Mouse (Mus musculus) megakaryocyte-erythroid progenitor cell, adult 5-6 weeks (primary cell): ENCODE results near the gene Fut11. TPM values are rescaled to one million over a fixed set of nuclear protein-coding genes. Genes with fewer than 3 reads are reported as not detected.

Experiments used
- ATAC-seq: replicated peaks from 2 replicates; pipeline ENCODE4 v1.8.0; 2016; ENCODE audit warnings: mild to moderate bottlenecking, inconsistent platforms; ENCODE audit not compliant: severe bottlenecking, poor library complexity, low FRiP score, low TSS enrichment
- total RNA-seq, 2 experiments: library from RNA; stranded (forward) in 1 of 2; stranded (reverse) in 1 of 2; fragments of 200-1000, 215-1000 nt in 1 of 2; fragments of >200 nt in 1 of 2; fragmentation: Nextera tagmentation in 1 of 2; gene quantifications; 2 replicates each; pipeline ENCODE4 v1.2.3; 2014 to 2017

The Fut11 gene
- total RNA-seq, 2 experiments from 2014 or later: 3.7 to 8.6 TPM

DNA sequence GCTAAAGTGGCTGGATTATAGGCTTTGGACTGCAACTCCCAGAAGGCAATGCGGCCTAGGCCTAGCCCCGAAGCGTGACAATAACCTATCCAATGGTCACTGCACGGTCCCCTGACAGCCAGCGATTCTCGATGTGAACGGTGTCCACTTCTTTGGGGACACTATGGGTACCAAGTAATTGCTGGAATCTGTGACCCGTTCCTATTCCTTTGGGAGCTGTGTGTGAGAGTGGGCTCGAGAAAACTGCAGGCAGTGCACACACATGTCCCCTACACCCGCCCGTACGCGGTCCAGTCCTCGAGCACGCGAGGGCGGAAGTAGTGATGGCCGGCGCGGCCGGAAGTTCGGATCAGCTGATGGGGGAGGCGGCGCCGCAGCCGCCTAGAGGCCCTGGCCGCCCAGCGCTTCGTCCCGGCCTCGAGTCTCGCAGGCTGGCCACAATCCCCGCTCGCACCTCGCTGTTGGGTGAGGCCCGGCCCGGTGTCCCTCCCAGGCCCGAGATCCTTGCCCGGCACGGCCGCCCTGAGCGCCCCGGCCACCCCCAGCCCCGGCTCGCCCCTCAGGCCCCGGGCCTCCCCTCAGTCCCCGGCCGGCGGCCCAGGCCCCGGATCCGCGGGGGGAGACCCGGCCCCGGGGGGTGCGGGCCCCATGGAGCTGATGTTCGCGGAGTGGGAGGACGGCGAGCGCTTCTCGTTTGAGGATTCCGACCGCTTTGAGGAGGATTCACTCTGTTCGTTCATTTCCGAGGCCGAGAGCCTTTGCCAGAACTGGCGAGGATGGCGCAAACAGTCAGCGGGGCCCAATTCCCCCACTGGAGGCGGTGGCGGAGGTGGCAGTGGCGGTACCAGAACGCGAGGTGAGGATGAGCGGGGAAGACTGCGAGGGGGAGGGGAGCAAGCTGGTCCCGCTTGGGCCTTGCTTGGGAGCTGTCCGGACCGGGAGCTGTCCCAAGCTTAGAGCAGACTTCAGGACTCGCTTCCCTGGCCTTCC lies 12.7 kb downstream of the Fut11 start, which contains the start of gene Zswim8:
Gene Zswim8, plus strand, starts transcription at position 352 of the 990 bp plus-strand sequence.
- ATAC-seq: peak; percentile 72

DNA sequence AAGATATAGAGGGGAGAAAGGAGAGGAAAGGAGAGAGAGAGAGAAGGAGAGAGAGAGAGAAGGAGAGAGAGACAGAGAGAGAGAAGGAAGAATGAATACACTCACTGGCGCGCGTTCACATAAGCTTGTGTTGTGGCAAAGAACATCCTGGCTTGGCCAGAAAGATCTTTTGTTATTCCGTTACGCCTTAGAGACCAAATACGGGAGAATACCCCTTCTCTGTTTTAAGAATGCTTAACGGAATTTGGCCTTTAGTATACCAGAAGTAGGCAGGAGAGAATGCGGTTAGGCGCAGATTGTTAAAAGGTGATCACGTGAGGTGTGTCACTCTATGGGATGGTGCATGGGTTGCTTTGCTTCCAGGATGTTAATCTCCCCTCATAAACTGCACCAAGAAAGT lies 13.5 kb downstream of the Fut11 start:
- ATAC-seq: peak; percentile 25; the same call in 1 of the 2 replicates

DNA sequence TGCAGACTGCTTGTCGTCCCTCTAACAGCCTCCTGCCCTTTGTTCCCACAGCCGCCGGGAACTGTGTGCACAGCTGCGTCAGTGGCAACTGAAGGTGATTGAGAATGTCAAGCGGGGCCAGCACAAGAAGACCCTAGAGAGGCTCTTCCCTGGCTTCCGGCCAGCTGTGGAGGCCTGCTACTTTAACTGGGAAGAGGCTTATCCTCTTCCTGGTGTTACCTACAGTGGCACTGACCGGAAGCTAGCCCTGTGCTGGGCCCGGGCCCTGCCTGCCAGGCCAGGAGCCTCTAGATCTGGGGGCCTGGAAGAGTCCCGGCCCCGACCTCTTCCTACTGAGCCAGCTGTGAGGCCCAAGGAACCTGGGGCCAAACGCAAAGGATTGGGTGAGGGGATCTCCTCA lies 19.1 kb downstream of the Fut11 start:
- ATAC-seq: no peak

DNA sequence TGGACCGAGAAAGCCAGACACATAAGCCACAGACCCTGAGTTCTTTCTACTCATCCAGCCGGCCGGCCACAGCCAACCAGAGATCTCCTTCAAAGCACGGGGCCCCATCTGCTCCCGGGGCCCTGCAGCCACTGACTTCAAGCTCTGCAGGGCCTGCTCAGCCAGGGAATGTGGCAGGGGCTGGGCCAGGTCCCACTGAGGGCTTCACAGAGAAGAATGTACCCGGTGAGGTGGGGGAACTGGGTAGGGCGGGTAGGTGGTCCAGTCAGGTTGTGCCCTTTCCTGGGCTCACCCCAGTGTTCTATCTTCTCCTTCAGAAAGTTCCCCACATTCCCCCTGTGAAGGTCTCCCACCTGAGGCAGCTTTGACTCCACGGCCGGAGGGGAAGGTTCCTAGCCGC lies 23.7 kb downstream of the Fut11 start:
- ATAC-seq: no peak

DNA sequence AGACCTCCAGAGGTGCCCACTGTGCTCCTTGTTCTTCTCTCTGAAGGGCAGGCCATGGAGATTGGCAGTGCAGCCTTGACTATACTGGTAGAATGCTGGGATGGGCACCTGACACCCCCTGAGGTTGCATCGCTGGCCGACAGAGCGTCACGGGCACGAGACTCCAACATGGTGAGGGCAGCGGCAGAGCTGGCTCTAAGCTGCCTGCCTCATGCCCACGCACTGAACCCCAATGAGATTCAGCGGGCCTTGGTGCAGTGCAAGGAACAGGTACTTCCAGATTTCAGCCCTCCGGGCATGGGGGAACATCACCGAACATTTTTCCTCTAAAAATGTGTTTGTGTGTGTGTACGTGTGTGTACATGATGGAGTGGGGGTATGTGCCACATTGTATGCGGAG lies 25.0 kb downstream of the Fut11 start:
- no peak for ATAC-seq

DNA sequence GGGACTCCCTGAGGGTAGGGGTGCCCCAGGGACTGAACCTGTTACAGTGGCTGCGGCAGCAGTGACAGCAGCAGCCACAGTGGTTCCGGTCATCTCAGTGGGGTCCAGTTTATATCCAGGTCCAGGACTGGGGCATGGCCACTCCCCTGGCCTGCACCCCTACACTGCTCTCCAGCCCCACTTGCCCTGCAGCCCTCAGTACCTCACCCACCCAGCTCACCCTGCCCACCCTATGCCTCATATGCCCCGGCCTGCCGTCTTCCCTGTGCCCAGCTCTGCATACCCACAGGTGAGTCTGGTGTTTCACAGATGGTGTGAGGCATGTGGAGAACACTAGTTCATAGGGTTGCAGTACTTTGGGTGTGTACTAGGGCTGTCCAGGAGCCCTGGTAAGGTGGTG lies 26.6 kb downstream of the Fut11 start:
- no peak for ATAC-seq

DNA sequence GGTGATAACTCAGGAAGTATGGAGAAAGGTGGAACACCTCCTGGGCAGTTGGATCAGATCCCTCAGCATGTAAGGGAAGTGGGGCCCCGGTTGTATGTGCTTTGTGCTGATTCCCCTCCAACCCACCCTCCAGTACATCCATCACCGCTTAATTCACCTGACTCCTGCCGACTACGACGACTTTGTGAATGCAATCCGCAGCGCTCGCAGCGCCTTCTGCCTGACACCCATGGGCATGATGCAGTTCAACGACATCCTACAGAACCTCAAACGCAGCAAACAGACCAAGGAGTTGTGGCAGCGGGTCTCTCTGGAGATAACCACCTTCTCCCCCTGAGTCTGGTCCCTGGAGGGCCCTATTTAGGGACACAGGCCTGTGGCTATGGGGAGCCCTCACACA lies 28.2 kb downstream of the Fut11 start:
- ATAC-seq: no peak

DNA sequence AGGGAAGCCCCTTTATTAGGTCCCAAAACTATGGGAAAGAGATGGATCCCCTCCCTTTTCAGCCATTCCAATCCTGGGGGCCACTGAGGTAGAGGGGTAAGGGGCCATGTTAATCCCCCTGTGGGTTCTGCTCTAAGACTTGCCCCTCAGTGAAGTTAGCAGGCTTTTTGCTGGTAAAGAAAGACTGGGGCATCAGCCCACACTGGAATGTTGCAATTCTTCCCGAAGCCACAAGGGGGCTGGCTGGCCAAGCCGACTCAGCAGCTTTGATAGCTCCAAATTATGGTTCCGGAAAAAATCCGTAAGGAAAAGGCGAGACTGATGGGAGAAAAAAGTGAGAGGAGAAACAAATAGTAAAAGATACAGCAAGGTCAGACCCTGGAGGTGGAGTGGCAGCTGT lies 29.3 kb downstream of the Fut11 start:
- ATAC-seq: no peak

DNA sequence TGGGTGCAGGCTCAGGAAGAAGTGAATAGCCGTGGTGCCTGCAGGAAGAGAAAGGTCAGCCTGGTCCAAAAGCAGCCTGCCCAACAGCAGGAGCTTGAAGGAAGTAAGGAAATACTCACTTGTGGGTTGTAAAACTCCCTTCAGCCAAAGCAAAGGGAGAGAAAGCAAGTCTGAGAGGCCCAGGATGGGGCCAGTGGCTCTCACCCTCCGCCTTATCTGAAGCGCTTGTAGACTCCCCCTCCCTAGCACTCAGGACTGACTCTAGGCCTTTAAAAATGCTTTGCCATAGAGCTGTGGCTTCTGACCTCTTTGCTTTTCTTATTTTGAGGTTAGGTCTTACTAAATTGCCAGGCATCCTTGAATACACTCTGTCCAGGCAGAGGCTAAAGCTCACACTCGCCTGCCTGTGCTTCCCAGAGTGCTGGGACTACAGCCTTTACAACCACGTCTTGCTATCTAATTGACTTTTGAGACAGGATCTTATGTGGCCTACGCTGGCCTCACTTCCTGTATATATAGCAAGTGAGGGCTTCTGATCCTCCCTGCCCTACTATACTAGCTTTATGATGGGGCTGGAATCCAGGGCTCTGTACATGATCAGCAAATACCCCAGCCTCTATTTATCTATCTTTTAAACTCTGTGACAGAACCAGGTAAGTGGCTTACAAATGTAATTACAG lies 31.0 kb downstream of the Fut11 start:
- no peak for ATAC-seq

DNA sequence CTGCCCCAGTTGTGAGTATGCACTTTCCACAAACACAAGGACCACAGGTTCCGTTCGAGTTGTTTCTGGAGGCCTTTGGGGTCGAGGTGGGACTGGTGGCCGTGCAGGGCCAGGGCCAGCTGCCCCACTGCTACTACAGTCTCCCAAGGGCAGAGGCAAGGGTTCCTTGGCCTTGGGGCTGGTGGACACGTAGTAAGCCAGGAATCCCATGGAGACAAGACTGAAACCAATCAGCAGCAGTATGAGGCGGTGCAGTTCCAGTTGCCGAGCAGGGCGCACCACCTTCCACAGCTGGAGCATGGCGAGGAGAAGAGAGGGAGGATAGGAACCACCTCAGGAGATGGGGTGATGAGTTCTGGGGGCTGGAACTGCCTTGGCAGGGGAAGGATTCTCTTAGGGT lies 35.1 kb downstream of the Fut11 start:
- no peak for ATAC-seq

DNA sequence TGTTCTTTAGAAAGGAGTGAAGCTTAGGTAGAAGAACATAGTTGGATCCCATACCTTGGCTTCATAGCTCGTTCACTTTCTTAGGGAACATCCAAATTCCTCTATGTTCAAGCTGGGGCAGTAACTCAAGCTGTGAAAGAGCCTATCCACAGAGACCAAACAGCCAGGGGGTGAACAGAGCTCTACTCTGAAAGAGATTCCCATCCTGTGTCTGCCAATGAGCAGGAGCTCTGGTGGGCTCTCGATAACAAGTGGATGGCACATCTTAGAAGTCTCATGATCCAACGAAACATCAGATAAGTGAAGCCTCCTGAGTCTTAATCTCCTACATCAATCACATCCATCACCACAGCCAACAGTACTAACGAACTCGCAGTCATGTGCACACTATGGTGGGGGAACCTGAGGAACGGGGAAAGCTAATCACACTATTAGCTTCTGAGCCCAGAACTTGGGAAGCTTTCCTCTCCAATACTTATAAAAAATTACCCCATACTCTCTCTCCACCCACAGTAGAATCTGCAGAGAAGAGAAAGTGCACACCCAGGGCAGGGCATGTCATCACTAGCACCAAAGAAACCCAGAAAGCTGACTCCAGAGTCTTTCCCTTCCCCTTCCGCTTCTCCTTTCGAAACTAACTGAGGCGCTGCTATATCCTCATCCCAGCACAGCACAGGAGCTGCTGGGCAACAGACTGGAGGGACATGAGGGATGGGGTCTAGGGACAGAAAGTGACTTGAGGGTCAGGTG lies 36.3 kb downstream of the Fut11 start:
- no peak for ATAC-seq

DNA sequence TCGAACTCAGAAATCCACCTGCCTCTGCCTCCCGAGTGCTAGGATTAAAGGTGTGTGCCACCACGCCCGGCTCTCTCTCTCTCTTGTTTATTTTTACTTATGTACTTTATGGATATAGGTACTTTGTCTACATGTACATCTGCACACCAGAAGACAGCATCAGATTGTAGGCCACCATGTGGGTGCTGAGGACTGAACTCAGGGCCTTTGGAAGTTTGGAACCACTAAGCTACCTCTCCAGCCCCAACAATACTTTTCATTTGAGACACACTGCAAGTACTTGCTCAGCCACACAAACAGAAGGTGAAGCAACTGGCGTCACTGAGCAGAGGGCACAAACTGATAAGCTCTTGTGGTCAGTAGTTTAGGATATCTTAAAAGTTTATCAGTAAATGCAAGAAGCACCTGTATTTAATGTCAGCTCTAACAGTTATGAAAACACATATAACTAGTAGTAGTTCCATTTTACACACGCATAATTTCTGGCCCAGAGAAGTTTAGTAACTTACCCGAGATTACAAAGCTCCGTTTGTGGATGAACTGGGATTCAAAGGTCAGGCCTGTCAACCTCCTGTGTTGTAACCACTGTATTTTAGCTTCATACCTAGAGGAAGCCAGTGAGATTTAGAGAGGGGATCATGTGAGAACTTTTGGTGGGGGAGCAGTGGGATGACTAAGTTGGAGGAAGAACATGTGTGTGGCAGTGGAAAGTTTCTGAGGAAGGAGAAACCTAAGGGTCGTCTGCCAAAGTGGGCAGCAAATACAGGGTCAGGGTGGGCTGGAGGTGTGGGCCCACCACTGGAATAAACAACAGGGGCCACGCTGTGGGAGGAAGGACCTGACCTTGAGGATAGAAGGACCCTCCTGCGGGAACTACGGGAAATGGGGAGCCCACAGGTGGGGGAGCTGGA lies 38.5 kb downstream of the Fut11 start:
- ATAC-seq: peak; percentile 64

DNA sequence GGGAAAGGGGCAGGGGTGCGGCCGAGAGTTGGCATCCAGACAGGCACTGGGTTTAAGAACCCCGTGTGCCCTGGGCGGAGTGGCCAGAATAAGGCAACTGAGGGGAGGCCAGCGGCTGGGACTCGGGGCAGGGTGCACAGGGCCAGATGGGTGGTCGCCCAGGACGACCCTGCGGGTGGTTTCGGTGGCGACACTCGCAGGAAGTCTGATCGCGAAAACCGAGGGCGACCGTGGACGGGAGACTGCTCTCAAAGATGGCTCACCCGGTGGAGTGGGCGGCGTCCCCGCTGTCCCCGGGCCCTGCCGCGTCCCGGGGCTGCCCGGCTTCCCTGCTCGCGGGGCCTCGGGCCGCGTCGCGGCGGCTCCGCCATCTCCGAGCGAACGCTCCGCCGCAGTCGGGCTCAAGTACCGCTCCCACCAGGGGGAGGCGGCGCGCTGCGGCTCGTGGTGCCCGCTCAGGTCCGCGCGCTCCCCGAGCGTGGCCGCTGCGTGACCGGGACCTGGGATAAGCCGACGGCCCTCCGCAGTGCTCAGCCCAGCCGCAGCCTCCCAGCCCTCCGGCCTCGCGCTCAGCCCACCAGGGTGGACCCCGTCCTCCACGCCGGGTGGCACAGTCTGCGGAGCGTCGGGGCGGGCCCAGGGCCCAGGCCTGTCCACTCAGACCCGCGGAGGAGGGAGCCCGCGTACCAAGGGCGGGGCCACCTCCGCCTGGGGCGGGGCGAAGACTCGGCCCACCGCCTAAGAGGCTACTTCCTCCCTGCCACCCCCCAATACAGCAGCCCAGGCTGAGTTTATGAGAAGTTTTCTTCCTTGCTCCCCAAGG lies 39.4 kb downstream of the Fut11 start, which contains the start of gene Ndst2:
Gene Ndst2, minus strand, starts transcription at position 611 of the 823 bp plus-strand sequence.
- peak; percentile 79 for ATAC-seq

DNA sequence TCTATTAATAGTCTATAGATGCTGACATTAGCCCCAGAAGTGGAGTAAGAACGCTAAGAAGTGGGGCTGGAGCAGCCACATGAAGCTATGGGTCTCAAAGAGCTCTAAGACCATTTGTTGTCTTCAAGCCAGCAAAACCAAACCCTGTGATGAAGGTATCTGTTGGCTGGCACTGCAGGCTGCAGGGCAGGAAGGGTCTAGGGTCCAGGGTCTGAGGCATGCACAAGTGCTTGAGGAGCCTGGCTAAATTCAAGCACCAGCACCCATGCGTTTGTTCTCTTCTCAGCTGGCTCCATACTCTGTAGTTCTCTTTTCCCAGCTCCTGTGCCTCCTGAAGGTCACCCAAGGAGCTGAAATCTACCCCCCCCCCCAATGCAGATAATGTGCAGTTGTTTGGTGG lies 40.3 kb downstream of the Fut11 start:
- no peak for ATAC-seq

DNA sequence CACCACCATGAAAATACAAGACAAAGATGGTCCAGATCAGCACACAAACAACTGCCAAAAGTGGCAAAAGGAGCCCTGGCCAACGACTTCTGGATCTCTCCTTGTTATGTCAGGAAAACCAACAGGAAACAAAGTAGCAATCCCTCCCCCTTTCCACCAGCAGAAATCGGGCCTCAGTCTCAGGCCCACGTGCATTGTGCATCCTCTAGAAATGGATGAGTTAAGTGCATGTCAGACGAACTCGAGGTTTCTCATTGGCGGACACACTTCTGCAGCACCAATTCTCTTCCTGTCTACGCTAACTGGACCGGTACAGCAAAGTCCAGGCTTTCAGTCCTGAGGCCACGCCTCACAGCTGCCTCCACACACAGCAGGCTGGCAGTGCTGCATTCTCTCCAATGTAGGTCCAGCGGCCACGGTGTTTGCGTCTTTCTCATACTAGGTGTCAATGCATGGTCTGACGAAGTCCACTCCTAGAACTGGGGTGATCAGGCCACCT lies 41.2 kb downstream of the Fut11 start:
- no peak for ATAC-seq

DNA sequence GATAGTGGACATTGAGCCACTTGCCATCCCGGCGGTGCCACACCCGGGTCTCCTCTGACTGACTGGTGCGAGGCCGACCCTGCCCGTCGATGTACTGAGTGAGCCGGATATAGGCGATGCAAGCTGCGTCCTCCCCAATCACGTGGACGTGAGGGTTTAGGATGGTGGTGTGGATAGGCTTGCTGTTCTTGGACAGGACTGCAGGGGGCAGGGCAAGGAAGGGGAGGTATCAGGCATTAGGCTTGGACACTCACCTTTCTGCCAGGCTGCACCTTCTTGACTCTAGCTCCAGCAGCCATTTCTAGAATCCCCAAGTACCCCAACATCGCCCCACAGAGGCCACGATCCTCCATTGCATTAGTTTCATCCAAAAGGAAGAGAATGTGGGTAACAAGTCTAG lies 42.5 kb downstream of the Fut11 start:
- peak; percentile 55 for ATAC-seq

DNA sequence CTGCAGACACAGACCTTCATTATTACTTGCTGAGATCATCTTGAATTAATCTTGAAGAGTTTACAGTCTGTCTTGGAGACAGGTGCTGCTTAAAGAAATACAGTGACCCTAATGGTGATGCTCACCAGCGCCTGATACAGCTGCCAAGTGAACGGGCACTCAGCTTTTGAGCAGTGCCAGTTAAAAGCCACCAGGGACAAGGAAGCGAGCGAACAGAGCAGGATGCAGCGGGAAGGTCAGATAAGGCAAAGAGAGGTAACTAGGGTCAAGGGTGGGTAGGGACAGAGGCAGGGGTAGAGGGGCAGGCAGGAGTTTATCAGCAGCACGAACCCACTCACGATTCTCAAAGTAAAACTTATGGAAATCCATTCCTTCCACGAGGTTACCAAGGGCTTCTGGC lies 43.7 kb downstream of the Fut11 start:
- no peak for ATAC-seq

DNA sequence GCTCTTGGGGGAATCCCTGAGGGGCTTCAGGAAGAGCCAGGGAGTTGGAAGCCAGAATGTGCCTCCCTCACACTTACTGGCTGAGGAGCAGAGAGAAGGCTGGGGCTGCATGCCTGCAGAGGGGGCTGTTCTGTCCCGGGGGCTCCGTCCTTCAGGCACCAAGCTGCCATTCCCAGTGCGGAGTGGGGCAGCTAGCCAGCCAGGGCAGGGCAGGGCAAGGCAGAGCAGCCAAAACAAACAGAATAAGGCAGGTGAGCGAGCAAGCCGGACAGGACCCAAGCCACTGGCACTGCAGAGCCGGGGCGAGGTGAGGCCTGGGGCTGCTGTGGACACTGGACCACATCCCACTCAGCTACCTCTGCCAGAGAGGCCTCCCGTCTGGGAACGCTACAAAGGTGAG lies 46.5 kb downstream of the Fut11 start:
- no peak for ATAC-seq
